Mouse (Mus musculus): Measurements from ENCODE around the gene Chchd1. TPM values are rescaled to one million over a fixed set of nuclear protein-coding genes. Genes with fewer than 3 reads are reported as not detected.
A peak's percentile ranks its signal among the peaks of the same experiment; 100 is the strongest.

Chchd1 gene
- polyA plus RNA-seq, 1 experiment from 2014 or later, result 194 TPM

DNA sequence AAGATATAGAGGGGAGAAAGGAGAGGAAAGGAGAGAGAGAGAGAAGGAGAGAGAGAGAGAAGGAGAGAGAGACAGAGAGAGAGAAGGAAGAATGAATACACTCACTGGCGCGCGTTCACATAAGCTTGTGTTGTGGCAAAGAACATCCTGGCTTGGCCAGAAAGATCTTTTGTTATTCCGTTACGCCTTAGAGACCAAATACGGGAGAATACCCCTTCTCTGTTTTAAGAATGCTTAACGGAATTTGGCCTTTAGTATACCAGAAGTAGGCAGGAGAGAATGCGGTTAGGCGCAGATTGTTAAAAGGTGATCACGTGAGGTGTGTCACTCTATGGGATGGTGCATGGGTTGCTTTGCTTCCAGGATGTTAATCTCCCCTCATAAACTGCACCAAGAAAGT, 5.4 kb downstream of the Chchd1 start:
- H3K4me3 ChIP-seq (replicated peaks; ENCODE audit: low read length), result peak overlapping the region; percentile 90
- no peak for DNase-seq (ENCODE audit: low spot score)
- no peaks in the 10 kb centered on the region for H3K27me3 ChIP-seq (ENCODE audit: control insufficient read depth, insufficient read depth, low read length)
- peaks cover 48% of the 10 kb centered on the region for H3K36me3 ChIP-seq (replicated peaks; ENCODE audit: control insufficient read depth, insufficient read depth)
- 6% methylated on average over 10 of the region's 10 CpGs for whole genome bisulfite sequencing
- no peak overlapping the region for H3K27ac ChIP-seq
- H3K4me2 ChIP-seq (replicated peaks), result peak overlapping the region; percentile 80
- peaks cover 21% of the 10 kb centered on the region for H3K4me1 ChIP-seq (replicated peaks; ENCODE audit: control insufficient read depth, insufficient read depth, low read length)
- ATAC-seq (ENCODE audit: low FRiP score), result no peak
- H3K9me3 ChIP-seq (ENCODE audit: control insufficient read depth, low read length), result no peaks in the 10 kb centered on the region
- peak overlapping the region; percentile 98 for H3K9ac ChIP-seq

DNA sequence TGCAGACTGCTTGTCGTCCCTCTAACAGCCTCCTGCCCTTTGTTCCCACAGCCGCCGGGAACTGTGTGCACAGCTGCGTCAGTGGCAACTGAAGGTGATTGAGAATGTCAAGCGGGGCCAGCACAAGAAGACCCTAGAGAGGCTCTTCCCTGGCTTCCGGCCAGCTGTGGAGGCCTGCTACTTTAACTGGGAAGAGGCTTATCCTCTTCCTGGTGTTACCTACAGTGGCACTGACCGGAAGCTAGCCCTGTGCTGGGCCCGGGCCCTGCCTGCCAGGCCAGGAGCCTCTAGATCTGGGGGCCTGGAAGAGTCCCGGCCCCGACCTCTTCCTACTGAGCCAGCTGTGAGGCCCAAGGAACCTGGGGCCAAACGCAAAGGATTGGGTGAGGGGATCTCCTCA, 11.0 kb downstream of the Chchd1 start:
- H3K27me3 ChIP-seq (ENCODE audit: control insufficient read depth, insufficient read depth, low read length), result no peaks in the 10 kb centered on the region
- H3K4me1 ChIP-seq (replicated peaks; ENCODE audit: control insufficient read depth, insufficient read depth, low read length), result peaks cover 10% of the 10 kb centered on the region
- no peak for ATAC-seq (ENCODE audit: low FRiP score)
- no peak overlapping the region for H3K9ac ChIP-seq
- no peak overlapping the region for H3K4me3 ChIP-seq (replicated peaks; ENCODE audit: low read length)
- H3K4me2 ChIP-seq (replicated peaks), result no peak overlapping the region
- H3K27ac ChIP-seq, result no peak overlapping the region
- H3K36me3 ChIP-seq (replicated peaks; ENCODE audit: control insufficient read depth, insufficient read depth), result peaks cover 87% of the 10 kb centered on the region
- DNase-seq (ENCODE audit: low spot score), result no peak
- WGBS, result 71% methylated on average over 11 of the region's 11 CpGs
- H3K9me3 ChIP-seq (ENCODE audit: control insufficient read depth, low read length), result no peaks in the 10 kb centered on the region

DNA sequence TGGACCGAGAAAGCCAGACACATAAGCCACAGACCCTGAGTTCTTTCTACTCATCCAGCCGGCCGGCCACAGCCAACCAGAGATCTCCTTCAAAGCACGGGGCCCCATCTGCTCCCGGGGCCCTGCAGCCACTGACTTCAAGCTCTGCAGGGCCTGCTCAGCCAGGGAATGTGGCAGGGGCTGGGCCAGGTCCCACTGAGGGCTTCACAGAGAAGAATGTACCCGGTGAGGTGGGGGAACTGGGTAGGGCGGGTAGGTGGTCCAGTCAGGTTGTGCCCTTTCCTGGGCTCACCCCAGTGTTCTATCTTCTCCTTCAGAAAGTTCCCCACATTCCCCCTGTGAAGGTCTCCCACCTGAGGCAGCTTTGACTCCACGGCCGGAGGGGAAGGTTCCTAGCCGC, 15.6 kb downstream of the Chchd1 start:
- ATAC-seq (ENCODE audit: low FRiP score) (no peak), DNase-seq (ENCODE audit: low spot score) (no peak)
- no peaks in the 10 kb centered on the region for H3K9me3 ChIP-seq (ENCODE audit: control insufficient read depth, low read length)
- no peaks in the 10 kb centered on the region for H3K4me1 ChIP-seq (replicated peaks; ENCODE audit: control insufficient read depth, insufficient read depth, low read length)
- H3K4me2 ChIP-seq (replicated peaks), result no peak overlapping the region
- no peak overlapping the region for H3K9ac ChIP-seq
- WGBS, result 95% methylated on average over 10 of the region's 10 CpGs
- H3K4me3 ChIP-seq (replicated peaks; ENCODE audit: low read length), result no peak overlapping the region
- no peaks in the 10 kb centered on the region for H3K27me3 ChIP-seq (ENCODE audit: control insufficient read depth, insufficient read depth, low read length)
- no peak overlapping the region for H3K27ac ChIP-seq
- peaks cover 99% of the 10 kb centered on the region for H3K36me3 ChIP-seq (replicated peaks; ENCODE audit: control insufficient read depth, insufficient read depth)

DNA sequence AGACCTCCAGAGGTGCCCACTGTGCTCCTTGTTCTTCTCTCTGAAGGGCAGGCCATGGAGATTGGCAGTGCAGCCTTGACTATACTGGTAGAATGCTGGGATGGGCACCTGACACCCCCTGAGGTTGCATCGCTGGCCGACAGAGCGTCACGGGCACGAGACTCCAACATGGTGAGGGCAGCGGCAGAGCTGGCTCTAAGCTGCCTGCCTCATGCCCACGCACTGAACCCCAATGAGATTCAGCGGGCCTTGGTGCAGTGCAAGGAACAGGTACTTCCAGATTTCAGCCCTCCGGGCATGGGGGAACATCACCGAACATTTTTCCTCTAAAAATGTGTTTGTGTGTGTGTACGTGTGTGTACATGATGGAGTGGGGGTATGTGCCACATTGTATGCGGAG, 17.0 kb downstream of the Chchd1 start:
- 96% methylated on average over 12 of the region's 12 CpGs for WGBS

DNA sequence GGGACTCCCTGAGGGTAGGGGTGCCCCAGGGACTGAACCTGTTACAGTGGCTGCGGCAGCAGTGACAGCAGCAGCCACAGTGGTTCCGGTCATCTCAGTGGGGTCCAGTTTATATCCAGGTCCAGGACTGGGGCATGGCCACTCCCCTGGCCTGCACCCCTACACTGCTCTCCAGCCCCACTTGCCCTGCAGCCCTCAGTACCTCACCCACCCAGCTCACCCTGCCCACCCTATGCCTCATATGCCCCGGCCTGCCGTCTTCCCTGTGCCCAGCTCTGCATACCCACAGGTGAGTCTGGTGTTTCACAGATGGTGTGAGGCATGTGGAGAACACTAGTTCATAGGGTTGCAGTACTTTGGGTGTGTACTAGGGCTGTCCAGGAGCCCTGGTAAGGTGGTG, 18.6 kb downstream of the Chchd1 start:
- DNase-seq (ENCODE audit: low spot score) (no peak), ATAC-seq (ENCODE audit: low FRiP score) (peak; percentile 10; the same call in 1 of the 2 replicates)
- no peak overlapping the region for H3K9ac ChIP-seq
- H3K4me3 ChIP-seq (replicated peaks; ENCODE audit: low read length), result no peak overlapping the region
- H3K27ac ChIP-seq, result no peak overlapping the region
- H3K9me3 ChIP-seq (ENCODE audit: control insufficient read depth, low read length), result no peaks in the 10 kb centered on the region
- no peaks in the 10 kb centered on the region for H3K4me1 ChIP-seq (replicated peaks; ENCODE audit: control insufficient read depth, insufficient read depth, low read length)
- peaks cover 99% of the 10 kb centered on the region for H3K36me3 ChIP-seq (replicated peaks; ENCODE audit: control insufficient read depth, insufficient read depth)
- H3K27me3 ChIP-seq (ENCODE audit: control insufficient read depth, insufficient read depth, low read length), result no peaks in the 10 kb centered on the region
- H3K4me2 ChIP-seq (replicated peaks), result no peak overlapping the region
- 91% methylated on average over 4 of the region's 4 CpGs for WGBS

More for the DNA sequence above, 17.0 kb downstream of the Chchd1 start:
- no peaks in the 10 kb centered on the region for H3K4me1 ChIP-seq (replicated peaks; ENCODE audit: control insufficient read depth, insufficient read depth, low read length)
- ATAC-seq (ENCODE audit: low FRiP score) (no peak), DNase-seq (ENCODE audit: low spot score) (no peak)
- no peaks in the 10 kb centered on the region for H3K9me3 ChIP-seq (ENCODE audit: control insufficient read depth, low read length)
- H3K27ac ChIP-seq, result no peak overlapping the region
- peaks cover 99% of the 10 kb centered on the region for H3K36me3 ChIP-seq (replicated peaks; ENCODE audit: control insufficient read depth, insufficient read depth)
- no peak overlapping the region for H3K4me2 ChIP-seq (replicated peaks)
- H3K9ac ChIP-seq, result no peak overlapping the region
- no peaks in the 10 kb centered on the region for H3K27me3 ChIP-seq (ENCODE audit: control insufficient read depth, insufficient read depth, low read length)
- no peak overlapping the region for H3K4me3 ChIP-seq (replicated peaks; ENCODE audit: low read length)

DNA sequence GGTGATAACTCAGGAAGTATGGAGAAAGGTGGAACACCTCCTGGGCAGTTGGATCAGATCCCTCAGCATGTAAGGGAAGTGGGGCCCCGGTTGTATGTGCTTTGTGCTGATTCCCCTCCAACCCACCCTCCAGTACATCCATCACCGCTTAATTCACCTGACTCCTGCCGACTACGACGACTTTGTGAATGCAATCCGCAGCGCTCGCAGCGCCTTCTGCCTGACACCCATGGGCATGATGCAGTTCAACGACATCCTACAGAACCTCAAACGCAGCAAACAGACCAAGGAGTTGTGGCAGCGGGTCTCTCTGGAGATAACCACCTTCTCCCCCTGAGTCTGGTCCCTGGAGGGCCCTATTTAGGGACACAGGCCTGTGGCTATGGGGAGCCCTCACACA, 20.2 kb downstream of the Chchd1 start:
- ATAC-seq (ENCODE audit: low FRiP score), result no peak
- Histone ChIP-seq H3K9me3 (ENCODE audit: control insufficient read depth, low read length) (no peaks in the 10 kb centered on the region), H3K9ac (no peak overlapping the region), H3K36me3 (replicated peaks; ENCODE audit: control insufficient read depth, insufficient read depth) (peaks cover 99% of the 10 kb centered on the region), H3K27ac (no peak overlapping the region), H3K4me3 (replicated peaks; ENCODE audit: low read length) (no peak overlapping the region), H3K4me2 (replicated peaks) (no peak overlapping the region), H3K27me3 (ENCODE audit: control insufficient read depth, insufficient read depth, low read length) (no peaks in the 10 kb centered on the region), H3K4me1 (replicated peaks; ENCODE audit: control insufficient read depth, insufficient read depth, low read length) (no peaks in the 10 kb centered on the region)
- DNase-seq (ENCODE audit: low spot score), result no peak
- WGBS, result 90% methylated on average over 12 of the region's 12 CpGs

DNA sequence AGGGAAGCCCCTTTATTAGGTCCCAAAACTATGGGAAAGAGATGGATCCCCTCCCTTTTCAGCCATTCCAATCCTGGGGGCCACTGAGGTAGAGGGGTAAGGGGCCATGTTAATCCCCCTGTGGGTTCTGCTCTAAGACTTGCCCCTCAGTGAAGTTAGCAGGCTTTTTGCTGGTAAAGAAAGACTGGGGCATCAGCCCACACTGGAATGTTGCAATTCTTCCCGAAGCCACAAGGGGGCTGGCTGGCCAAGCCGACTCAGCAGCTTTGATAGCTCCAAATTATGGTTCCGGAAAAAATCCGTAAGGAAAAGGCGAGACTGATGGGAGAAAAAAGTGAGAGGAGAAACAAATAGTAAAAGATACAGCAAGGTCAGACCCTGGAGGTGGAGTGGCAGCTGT, 21.2 kb downstream of the Chchd1 start:
- ATAC-seq (ENCODE audit: low FRiP score) (no peak), DNase-seq (ENCODE audit: low spot score) (peak; percentile 80)
- Histone ChIP-seq H3K27ac (no peak overlapping the region), H3K4me3 (replicated peaks; ENCODE audit: low read length) (no peak overlapping the region), H3K9me3 (ENCODE audit: control insufficient read depth, low read length) (no peaks in the 10 kb centered on the region), H3K27me3 (ENCODE audit: control insufficient read depth, insufficient read depth, low read length) (no peaks in the 10 kb centered on the region), H3K4me2 (replicated peaks) (no peak overlapping the region), H3K36me3 (replicated peaks; ENCODE audit: control insufficient read depth, insufficient read depth) (peaks cover 99% of the 10 kb centered on the region), H3K9ac (no peak overlapping the region), H3K4me1 (replicated peaks; ENCODE audit: control insufficient read depth, insufficient read depth, low read length) (no peaks in the 10 kb centered on the region)
- 22% methylated on average over 5 of the region's 5 CpGs for WGBS

DNA sequence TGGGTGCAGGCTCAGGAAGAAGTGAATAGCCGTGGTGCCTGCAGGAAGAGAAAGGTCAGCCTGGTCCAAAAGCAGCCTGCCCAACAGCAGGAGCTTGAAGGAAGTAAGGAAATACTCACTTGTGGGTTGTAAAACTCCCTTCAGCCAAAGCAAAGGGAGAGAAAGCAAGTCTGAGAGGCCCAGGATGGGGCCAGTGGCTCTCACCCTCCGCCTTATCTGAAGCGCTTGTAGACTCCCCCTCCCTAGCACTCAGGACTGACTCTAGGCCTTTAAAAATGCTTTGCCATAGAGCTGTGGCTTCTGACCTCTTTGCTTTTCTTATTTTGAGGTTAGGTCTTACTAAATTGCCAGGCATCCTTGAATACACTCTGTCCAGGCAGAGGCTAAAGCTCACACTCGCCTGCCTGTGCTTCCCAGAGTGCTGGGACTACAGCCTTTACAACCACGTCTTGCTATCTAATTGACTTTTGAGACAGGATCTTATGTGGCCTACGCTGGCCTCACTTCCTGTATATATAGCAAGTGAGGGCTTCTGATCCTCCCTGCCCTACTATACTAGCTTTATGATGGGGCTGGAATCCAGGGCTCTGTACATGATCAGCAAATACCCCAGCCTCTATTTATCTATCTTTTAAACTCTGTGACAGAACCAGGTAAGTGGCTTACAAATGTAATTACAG, 23.0 kb downstream of the Chchd1 start:
- 85% methylated on average over 6 of the region's 6 CpGs for WGBS
- peaks cover 100% of the 10 kb centered on the region for H3K36me3 ChIP-seq (replicated peaks; ENCODE audit: control insufficient read depth, insufficient read depth)
- H3K9ac ChIP-seq, result no peak overlapping the region
- no peaks in the 10 kb centered on the region for H3K4me1 ChIP-seq (replicated peaks; ENCODE audit: control insufficient read depth, insufficient read depth, low read length)
- H3K4me3 ChIP-seq (replicated peaks; ENCODE audit: low read length), result no peak overlapping the region
- no peak overlapping the region for H3K27ac ChIP-seq
- no peaks in the 10 kb centered on the region for H3K9me3 ChIP-seq (ENCODE audit: control insufficient read depth, low read length)
- no peak for ATAC-seq (ENCODE audit: low FRiP score)
- no peak for DNase-seq (ENCODE audit: low spot score)
- H3K4me2 ChIP-seq (replicated peaks), result no peak overlapping the region
- no peaks in the 10 kb centered on the region for H3K27me3 ChIP-seq (ENCODE audit: control insufficient read depth, insufficient read depth, low read length)

DNA sequence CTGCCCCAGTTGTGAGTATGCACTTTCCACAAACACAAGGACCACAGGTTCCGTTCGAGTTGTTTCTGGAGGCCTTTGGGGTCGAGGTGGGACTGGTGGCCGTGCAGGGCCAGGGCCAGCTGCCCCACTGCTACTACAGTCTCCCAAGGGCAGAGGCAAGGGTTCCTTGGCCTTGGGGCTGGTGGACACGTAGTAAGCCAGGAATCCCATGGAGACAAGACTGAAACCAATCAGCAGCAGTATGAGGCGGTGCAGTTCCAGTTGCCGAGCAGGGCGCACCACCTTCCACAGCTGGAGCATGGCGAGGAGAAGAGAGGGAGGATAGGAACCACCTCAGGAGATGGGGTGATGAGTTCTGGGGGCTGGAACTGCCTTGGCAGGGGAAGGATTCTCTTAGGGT, 27.1 kb downstream of the Chchd1 start:
- WGBS, result 97% methylated on average over 9 of the region's 9 CpGs
- H3K9ac ChIP-seq, result no peak overlapping the region
- H3K4me1 ChIP-seq (replicated peaks; ENCODE audit: control insufficient read depth, insufficient read depth, low read length), result peaks cover 10% of the 10 kb centered on the region
- no peak for ATAC-seq (ENCODE audit: low FRiP score)
- H3K27me3 ChIP-seq (ENCODE audit: control insufficient read depth, insufficient read depth, low read length), result no peaks in the 10 kb centered on the region
- peaks cover 61% of the 10 kb centered on the region for H3K36me3 ChIP-seq (replicated peaks; ENCODE audit: control insufficient read depth, insufficient read depth)
- no peak overlapping the region for H3K4me2 ChIP-seq (replicated peaks)
- no peaks in the 10 kb centered on the region for H3K9me3 ChIP-seq (ENCODE audit: control insufficient read depth, low read length)
- H3K4me3 ChIP-seq (replicated peaks; ENCODE audit: low read length), result no peak overlapping the region
- no peak overlapping the region for H3K27ac ChIP-seq
- no peak for DNase-seq (ENCODE audit: low spot score)

All from hindbrain, embryonic 14.5 days (tissue).